Mouse (Mus musculus): ENCODE results near the gene Adam34.

DNA sequence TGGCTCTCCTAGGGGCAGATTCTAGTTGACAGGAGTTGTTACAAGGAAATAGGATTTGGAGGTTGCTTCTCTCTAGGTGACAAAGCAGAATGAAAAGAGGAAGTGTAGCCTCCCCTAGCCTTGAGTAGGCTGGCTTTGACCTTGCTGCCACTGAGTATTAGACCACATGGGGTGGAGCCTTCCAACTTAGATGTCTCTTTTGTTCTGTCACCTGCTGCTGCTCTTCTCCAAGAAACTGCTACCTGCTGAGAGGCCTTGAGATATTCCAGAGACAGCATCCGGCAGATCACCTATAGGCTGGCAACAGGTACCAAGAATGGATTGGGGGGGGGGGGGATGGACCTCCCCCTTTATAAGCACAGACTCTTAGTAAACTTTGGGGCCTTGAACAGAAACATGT is 93.8 kb downstream of the Adam34 start:
- TF ChIP-seq ZNF384 (IDR thresholded peaks at IDR 0.05; ENCODE audit: low read depth, low read length) (no peak), ZC3H11A (IDR thresholded peaks at IDR 0.05; ENCODE audit: borderline replicate concordance, low read depth, low read length) (no peak)

Data from ES-E14 (cell line).